Mouse (Mus musculus): ENCODE measurements around the gene Stambp.

Stambp gene

DNA sequence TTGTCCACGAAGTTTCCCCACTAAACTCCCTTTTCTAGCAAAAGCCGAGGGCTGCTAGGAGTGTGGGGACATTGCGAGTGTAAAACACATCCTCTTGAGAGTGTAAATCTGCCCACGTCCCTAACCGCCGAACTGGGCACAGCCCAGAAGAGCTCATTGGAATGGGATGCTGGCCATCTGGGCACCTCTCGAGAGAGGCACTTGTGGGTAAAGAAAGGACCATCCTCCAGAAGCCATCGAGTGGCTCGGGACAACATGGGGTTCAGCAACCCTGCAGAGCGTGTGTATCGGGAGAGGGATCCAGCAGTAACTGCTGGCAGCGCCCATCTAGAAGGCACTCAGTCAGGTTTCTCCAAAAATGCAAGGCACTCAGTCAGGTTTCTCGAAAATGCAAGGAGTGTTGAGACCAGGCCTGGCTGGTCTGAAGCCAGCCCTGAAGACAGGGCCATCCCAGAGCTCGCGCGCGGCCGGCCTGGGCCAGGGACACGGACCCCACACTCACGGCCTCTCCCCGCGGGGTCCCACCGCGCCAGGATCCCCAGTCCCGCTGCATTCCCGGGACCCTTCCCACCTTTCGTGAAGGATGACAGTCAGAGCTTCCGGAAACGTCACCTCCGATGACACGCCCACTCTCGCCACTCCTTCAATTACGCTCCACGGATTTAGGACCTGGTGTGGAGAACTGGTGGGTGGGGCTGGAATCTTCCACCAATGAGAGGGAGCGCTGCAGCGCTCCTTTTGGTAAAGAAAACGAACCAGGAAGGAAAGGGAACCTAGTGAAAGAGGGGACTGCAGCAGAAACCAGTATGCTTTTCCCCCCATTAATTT, 475 bp downstream of the Stambp start:
- peak; percentile 96 to 97 for DNase-seq (ENCODE audit: low spot score in 2 of 2)

DNA sequence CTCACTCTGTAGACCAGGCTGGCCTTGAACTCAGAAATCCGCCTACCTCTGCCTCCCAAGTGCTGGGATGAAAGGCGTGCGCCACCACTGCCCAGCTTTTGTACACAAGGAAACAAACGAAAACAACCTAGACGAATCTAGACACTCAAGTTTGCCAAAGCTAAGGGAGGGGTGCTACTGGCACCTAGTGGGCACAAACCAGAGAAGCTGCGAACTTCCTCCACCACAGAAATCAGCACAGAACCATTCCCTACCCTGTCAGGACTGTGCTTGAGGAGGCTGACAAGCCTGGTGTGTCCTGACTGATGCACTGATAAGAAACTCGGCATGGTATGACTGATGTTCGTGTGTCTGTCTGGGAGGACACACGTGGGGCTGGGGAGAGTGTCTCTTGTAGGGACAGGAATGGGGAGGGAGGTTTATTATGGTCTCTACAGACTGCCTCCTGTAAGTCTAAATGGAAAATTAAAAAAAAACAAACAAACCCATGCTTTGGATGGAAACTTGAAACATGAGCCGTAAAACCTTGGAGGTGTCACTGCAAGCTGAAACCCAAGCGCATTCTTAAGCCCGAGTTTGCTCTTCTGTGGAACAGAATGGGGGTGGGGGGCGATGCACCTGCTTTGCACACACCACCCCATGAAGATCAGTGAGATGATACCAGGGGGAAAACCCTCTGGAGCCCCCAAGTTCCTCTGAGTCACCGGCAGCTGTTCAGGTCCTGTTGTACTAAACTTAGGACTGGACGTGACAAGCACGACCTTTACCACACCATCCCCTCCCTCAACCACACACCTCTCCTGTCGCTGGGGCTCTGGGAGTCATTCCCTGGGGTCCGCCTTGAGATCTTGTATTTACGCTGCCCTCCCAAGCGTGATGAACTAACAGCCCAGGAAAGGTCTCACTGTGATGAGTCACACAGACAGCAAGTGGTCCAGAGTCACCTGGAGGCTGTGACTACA, 3.3 kb downstream of the Stambp start:
- peak in 1 of 2 experiments; percentile 37 for DNase-seq (ENCODE audit: low spot score in 2 of 2)

DNA sequence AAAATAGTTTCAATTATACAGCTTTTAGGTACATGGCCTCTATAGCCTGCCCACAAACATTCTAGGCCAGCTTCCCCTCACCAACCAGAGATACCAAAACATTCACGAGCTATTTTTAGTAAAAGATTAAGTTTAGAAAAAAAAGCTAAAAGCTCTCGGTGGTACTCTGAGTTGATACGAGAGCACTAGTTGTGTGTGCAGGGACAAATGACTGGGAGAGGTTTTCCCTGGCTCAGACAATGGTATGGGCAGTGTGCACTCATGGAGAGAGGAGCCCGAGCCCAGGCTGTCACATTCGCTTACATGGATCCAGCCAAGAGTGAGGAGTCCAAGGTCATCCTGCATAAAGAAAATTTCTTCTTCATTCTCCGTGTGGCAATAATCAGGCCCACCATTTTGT, 16.6 kb downstream of the Stambp start:
- DNase-seq (ENCODE audit: low spot score in 2 of 2): no peak

DNA sequence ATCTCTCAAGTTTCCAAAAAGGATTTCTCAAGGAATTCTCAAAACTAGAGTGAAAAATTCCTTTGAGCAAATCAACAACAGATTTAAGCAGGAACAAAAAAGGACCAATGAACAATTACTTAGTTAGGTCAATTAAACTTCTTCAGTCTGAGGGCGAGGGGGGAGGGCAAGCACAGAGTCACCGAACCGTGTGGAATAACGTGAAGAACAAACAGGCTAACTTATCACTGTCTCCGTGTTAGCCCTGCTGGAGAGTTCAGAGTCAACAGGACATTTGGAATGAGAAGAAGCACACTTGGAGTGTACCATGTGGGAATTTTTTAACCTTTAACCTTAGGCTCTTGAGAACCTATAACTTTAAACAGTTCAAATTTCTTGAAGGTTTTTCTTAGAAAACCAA, 24.2 kb downstream of the Stambp start:
- DNase-seq (ENCODE audit: low spot score in 2 of 2): no peak

DNA sequence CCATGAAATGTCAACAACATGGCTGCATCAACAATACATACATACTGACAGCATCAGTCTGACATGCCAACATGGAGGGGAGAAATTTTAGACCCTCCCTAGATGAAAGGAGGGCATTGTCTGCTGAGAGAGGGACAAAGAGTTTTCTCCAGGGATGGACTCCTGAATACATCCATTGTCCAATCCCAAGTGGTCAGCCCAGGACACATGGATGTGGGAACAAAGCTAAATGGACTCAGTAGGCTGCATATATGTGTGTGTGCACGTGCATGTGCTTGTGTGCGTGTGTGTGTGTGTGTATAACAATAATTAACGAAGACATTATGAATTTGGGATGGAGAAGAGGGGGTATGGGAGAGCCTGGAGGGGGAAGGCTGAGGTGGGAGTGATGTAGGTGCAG, 26.8 kb downstream of the Stambp start:
- no peak for DNase-seq (ENCODE audit: low spot score in 2 of 2)

DNA sequence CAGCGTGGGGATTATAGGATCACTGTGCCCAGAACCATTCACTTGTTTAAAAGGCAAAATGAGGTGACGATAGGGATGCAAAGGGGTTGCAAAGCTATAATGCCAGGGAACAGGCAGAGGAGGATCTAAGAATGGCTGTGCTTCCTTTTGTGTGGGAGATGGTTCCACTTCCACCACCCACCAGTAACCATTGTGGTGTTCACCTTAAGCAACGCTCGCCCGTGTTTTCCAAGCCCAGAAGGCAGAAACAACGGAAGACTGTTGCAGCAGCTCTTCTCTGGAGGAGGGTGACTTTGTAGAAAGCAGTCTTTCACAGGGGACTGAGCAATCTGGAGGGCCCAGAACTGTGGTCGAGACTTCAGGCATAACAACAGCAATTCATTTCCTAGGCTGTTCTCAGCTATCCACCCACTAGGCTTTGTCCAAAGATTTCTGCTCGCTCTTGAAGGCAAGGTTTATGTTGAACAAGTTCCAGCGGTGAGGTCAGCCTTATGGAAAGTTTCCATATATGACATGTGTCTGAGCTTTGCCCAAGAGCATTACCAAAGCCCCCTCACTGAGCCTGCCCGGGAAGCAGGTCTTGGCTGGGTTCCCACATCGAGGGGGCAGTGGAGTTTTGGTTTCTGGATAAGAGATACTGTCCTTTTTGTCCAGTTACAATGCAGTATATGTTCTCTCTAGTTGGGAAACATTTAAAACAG, 30.6 kb downstream of the Stambp start:
- peak; percentile 29 to 42 for DNase-seq (ENCODE audit: low spot score in 2 of 2)

DNA sequence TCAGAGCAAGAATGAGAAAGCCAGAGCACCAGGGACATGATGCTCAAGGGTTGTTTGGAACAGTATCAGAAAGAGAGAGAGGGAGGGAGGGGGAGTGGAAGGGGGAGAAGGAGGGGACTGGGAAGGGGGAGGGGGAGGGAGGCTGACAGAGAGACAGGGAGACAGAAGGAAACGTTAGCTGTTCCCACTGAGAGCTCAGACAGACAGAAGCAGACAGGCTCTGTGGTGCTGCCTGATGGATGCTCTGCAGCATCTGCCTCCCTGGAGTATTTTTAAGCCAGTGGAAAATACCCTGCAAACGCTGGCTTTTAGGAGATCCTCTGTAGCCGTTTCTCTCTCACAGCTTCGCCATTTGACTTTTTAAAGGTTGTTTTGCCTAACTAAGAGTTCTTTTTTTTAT, 32.5 kb downstream of the Stambp start:
- peak; percentile 60 to 66 for DNase-seq (ENCODE audit: low spot score in 2 of 2)

DNA sequence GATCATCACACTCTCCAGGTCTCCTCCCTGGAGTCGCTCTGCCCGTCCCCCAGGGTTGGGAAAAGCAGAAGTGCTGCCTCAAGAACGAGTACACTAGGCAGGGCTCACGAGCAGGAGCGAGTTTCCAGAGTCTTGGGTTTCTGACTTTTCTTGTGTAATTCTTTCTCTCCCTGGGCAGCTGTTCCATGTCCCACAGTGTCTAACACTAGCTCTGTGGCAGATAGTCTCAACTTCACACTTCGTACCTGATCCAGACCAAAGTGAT, 35.8 kb downstream of the Stambp start:
- no peak for DNase-seq (ENCODE audit: low spot score in 2 of 2)

DNA sequence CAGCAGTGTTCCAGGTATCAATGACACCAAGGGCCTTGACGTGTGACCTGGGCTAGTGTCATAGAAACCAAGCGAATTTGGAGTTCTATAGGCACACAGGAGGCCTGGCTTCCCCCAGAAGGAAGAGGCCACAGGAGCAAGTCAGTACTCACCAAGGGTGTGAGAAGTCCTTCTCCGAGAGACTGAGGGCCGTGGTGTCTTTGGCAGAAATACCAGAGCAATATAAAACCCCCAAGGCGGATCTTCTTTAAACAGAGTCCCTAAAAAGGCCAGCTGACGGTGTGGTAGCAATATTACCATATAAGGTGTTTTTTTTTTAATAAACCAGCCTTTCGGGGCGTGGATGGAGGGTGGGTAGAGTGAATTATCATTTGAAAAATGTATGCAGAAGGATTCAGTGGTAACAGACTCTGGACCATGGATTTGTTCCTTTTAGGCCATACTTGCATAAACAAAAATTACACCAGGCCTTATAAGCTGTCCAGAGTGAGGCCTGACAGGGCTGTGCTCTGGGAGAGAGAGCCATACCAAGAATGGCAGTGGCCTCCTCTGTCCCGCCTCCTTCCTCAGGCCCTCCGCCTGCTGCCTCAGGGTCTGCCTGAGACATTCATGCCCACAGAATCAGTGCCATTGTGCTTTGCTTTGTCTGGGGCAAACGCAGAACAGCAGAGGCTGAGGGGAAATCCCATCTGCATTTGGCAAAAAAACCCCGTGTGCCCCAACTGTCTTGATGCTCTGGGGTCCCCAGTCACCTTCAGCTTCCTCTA, 36.3 kb downstream of the Stambp start, which contains the start of gene Actg2:
Gene Actg2, minus strand, starts transcription at position 238 of the 767 bp plus-strand sequence.
- DNase-seq (ENCODE audit: low spot score in 2 of 2): no peak

DNA sequence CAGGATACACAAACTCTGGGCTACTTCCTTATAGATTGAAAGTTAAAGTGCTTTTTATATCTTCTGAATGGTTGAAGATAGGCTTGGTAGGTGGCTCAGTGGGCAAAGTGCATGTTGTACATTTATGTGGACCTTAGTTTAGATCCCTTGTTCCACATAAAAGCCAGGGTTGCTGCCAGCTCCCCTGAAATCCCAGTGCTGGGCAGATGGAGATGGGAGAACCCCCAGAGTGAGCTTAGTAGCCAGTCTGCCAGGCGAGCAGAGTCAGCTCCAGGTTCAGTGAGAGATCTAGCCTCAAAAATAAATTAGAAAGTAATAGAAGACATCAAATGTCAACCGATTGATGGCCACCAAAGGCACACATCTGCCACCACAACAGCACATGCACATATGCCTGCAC, 39.9 kb downstream of the Stambp start:
- no peak for DNase-seq (ENCODE audit: low spot score in 2 of 2)

DNA sequence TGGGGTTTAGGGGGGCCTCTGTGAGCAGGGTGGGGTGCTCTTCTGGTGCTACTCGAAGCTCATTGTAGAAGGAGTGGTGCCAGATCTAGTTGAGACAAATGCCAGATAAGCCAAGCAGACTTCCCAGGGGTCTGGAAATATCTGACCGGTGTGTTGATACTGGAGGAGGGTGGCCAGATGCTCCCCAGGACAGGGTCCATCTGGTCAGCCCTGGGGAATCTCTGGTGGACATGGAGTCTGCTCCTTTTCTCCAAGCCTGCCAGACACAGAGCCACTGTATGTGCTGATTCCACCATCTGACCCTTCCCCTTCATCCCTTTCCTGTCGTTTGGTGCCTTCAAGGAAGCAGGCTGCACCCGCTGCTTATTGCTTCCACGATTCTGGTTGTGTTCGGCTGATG, 49.3 kb downstream of the Stambp start:
- no peak for DNase-seq (ENCODE audit: low spot score in 2 of 2)

DNA sequence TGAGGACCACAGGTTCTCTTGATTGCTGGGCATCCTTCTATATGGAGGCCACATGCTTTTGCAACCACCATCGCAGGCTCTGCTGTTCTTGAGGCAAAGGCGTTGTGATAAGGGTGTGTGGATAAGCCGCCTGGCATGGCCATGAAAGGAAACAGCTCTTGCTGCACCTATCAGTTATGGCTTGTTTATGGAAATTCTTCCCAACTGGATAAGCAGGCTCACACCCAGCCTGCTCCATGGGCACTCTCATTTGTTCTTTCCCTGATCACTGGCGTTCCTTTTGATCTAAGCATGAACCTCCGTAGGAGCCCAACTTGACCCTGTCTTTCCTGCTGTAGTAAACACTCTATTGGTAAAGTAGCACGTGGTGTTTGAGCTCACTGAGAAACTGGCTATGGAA, 50.7 kb downstream of the Stambp start:
- no peak for DNase-seq (ENCODE audit: low spot score in 2 of 2)

DNA sequence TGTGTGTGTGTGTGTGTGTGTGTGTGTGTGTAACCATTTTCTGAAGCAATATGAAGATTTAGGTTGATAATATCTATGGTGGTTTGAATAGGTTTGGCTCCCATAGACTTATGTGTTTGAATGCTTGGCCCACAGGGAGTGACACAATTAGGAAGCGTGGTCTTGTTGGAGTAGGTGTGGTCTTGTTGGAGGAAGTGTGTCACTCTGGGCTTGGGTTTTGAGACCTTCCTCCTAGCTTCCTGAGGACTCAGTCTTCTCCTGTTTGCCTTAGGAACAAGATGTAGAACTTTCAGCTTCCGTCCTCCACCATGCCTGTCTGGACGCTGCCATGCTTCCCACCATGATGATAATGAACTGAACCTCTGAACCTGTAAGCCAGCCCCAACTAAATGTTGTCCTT, 53.9 kb downstream of the Stambp start:
- DNase-seq (ENCODE audit: low spot score in 2 of 2): no peak

DNA sequence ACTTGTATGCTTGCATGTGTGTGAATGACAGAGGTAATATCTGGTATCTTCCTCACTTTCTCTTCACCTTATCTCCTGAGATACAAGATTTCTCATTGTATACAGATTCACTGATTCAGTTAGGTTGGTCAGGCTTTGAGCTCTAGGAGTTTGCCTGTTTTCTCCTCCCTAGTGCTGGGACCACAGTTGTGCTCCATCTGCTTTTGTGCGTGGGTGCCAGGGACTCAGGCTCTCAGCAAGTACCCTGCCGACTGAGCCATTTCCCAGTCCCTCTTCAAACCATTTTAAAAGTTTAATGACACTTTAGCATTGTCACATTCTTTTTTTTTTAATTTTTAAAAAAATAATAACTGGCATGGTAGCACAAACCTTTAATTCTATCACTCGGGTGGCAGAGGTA, 57.4 kb downstream of the Stambp start:
- DNase-seq (ENCODE audit: low spot score in 2 of 2): no peak

DNA sequence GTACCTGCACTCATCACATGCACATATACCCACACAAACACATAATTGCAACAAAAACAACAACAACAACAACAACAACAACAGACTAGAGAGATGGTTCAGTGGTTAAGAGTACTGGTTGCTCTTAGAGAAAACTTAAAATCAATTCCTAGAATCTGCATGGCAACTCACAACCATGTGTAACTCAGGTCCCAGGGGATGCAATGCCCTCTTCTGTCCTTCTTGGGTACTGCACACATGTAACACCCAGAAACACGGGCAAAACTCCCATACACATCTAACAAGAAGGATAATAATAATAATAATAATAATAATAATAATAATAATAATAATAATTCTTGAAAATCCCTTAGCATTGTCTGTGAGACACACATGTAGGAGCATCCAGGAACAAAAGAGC, 60.0 kb downstream of the Stambp start:
- peak; percentile 64 to 69 for DNase-seq (ENCODE audit: low spot score in 2 of 2)

DNA sequence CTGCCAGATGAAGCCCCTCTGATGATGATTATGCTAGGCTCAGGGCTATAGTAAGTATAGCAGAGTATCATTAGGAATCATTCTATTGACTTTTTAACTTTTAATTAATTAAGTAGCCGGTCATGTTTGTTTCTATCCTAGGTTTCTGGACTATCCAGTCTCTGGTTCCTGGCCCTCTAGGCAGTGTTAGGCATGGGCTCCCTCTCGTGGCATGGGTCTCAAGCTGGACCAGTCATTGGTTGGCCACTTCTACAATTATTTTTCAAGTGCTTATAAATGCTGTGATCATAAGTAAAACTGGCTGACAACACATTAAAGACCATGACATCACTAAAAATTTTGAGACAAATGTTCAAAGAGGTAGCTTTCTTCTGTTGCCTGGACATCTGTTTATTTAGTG, 62.3 kb downstream of the Stambp start:
- DNase-seq (ENCODE audit: low spot score in 2 of 2): no peak

DNA sequence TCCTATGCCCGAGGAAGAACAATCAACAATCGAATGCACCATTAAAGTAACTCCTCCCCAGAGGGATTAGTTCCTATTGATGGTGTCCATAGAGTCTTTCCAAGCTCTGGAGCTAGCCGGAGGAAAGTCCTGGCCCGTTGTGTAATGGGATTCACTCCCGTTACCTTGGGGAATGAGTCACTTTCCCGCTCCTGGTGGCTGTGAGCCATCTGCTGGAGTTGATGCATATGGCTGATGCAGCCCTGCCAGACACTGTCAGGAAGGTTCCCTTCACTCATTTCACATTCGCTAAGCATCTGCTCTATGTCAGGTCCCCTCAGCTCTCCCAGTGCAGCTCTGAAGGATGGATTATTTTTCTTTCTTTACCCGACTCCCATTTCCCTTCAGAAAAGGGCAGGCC, 63.1 kb downstream of the Stambp start:
- peak; percentile 55 to 64 for DNase-seq (ENCODE audit: low spot score in 2 of 2)

DNA sequence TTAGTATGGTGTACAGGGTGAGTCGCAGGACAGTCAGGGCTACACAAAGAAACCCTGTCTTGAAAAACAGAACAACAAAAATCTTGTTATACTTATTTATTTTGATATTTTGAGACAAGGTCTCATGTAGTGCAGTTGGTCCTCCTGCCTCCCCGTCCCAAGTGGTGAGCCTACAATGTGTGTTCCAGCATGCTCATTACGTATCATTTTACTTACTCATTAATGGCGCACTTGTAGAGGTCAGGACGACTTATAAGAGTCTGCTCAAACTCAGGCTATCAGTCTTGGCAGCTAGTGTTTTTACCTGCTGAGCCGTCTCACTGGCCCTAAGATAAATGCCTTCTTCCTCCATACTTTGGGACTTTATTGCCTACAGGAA, 65.4 kb downstream of the Stambp start:
- no peak for DNase-seq (ENCODE audit: low spot score in 2 of 2)

DNA sequence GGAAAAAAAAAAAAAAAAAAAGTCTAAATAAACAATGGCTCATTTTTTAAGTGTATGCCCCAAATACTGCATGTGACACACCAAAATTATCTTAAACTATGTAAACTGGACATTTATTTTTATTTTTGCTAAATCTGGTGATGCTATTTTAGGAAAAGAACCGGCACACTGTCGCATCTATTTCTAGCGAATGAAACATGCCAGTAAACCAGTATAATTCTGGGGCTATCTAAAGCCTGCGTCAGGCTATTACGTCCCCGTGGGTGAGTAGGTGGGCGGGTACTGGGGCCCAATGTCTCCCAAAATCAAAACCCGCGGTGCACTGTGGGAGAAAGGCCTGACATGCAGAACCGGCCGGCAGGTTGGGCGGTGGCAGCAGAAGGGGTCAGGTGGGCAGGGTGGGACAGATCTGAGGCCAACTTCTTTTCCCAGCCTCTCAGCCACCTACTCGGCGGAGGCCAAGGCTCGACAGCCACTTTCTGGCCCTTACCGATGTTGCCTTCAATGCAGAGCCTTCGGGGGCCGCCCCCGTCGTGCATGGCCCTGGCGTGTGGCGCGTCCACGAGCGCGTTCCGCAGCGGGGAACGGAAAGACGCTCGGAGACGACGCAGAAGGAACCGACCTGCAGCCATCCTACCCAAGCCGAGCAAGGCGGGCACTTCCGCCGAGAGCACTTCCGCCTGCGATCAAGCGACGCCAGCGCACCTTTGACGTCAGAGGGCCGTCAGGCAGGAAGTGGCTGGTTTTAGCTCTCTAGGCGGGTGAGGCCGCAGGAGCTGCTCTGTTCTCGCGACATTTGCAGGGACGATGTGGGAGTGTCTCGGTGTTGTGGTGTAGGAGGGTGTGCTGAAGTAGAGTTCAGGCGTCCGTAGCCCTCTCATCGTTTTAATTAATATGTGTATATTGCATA, 66.0 kb downstream of the Stambp start, which contains the start of gene Dguok:
Gene Dguok, minus strand, starts transcription at position 712 of the 910 bp plus-strand sequence.
- peak; percentile 99 for DNase-seq (ENCODE audit: low spot score in 2 of 2)

DNA sequence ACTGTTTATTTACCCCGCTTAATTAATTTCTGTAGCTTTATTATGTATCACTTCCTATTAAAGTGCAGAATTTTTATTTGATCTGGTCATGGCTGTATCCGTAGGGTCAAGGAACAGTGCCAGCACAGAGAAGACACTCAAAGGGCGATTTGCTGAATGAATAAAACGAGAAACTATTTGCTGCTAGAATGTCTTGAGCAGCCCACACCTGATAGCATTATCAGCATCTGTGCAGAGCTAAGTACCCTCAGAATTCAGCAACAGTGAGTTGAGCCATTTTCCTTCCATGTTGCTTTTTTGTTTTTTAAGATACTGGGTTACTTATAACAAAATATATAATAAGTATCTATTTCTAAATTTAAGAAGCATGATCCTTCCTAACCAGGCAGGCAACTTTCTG, 67.0 kb downstream of the Stambp start:
- no peak for DNase-seq (ENCODE audit: low spot score in 2 of 2)
